Mouse (Mus musculus) limb, embryonic 13.5 days (tissue): ENCODE results near the gene Slirp. TPM values are rescaled to one million over a fixed set of nuclear protein-coding genes. Genes with fewer than 3 reads are reported as not detected.

ENCODE experiments used
- ATAC-seq: fragments of 200-750 bp; cut with Nextera tagmentation; 2 replicates; pipeline ENCODE4 v1.8.0; 2017; ENCODE audit warnings: low read depth, moderate number of reproducible peaks, moderate TSS enrichment; ENCODE audit not compliant: low FRiP score
- H3K27ac ChIP-seq: fragments of 300-500 bp; sonication (generic); 2 replicates; pipeline ENCODE4 v1.5.1; 2015; ENCODE audit warnings: inconsistent platforms, mild to moderate bottlenecking, moderate library complexity
- H3K27me3 ChIP-seq: fragments of 300-500 bp; sonication (generic); 2 replicates; pipeline ENCODE4 v1.6.1; 2015; ENCODE audit warnings: mild to moderate bottlenecking, inconsistent platforms
- H3K36me3 ChIP-seq: fragments of 300-500 bp; sonication (generic); 2 replicates; pipeline ENCODE4 v1.6.1; 2015; ENCODE audit warnings: inconsistent platforms, mild to moderate bottlenecking, moderate library complexity
- H3K4me1 ChIP-seq: fragments of 300-500 bp; sonication (generic); 2 replicates; pipeline ENCODE4 v1.6.1; 2015; ENCODE audit warnings: inconsistent platforms
- H3K4me2 ChIP-seq: fragments of 300-500 bp; sonication (generic); replicated peaks from 2 replicates; pipeline ENCODE4 v1.6.1; 2015; ENCODE audit warnings: inconsistent platforms, mild to moderate bottlenecking, moderate library complexity
- H3K4me3 ChIP-seq: fragments of 300-500 bp; sonication (generic); 2 replicates; pipeline ENCODE4 v1.5.1; 2015; ENCODE audit warnings: moderate library complexity, mild to moderate bottlenecking, inconsistent platforms
- H3K9ac ChIP-seq: fragments of 300-500 bp; sonication (generic); 2 replicates; pipeline ENCODE4 v1.6.1; 2015; ENCODE audit warnings: mild to moderate bottlenecking, inconsistent platforms
- H3K9me3 ChIP-seq: fragments of 300-500 bp; sonication (generic); 2 replicates; pipeline ENCODE4 v1.6.1; 2016; ENCODE audit warnings: inconsistent platforms
- WGBS: fragments of 180-500 bp; shearing (Covaris S2); methylation state at CpG from one replicate; pipeline ENCODE4 v1.1.7; 2015; 5-methylcytosine and 5-hydroxymethylcytosine counted together
- polyA plus RNA-seq: library from polyadenylated mRNA; unstranded; fragments of >200 nt; fragmentation: Nextera tagmentation; extraction: Ambion mirVana; gene quantifications from 2 replicates; pipeline ENCODE4 v1.2.1, GENCODE M21; 2015

The Slirp gene
- polyA plus RNA-seq, 1 experiment from 2014 or later = 339 TPM

- no peak for ATAC-seq
- 68% methylated on average over 4 of the region's 4 CpGs for WGBS
- H3K27me3 ChIP-seq = no peaks in the 10 kb centered on the region
These were observed 28.3 kb upstream of the Slirp start for GRCm38 (mm10) chr12:87415358-87415757.

DNA sequence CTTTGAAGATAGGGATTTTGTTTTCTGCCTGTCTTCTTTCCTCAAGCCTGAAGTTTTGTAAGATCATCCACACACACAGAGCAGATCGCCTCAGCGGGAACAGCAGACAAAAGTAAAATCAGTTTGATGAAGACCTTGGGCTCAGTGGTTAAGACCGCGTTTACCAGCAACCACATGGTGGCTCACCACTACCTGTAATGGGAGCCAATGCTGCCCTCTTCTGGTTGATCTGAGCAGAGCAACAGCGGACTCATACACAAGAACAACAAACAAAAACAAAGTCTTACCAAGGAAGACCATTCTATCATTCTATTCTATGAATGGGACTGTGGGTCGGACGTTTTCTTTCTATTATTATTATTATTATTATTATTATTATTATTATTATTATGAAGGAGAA lies 27.0 kb upstream of the Slirp start:
- 31% methylated on average over 7 of the region's 7 CpGs for WGBS
- ATAC-seq = no peak
- Histone ChIP-seq H3K4me1 (no peaks in the 10 kb centered on the region), H3K27ac (no peak overlapping the region), H3K27me3 (no peaks in the 10 kb centered on the region), H3K4me2 (no peak overlapping the region), H3K9me3 (no peaks in the 10 kb centered on the region), H3K9ac (no peak overlapping the region), H3K36me3 (no peaks in the 10 kb centered on the region), H3K4me3 (no peak overlapping the region)

More at GRCm38 (mm10) chr12:87415358-87415757, 28.3 kb upstream of the Slirp start:
- Histone ChIP-seq H3K9me3 (no peaks in the 10 kb centered on the region), H3K9ac (no peak overlapping the region), H3K27ac (no peak overlapping the region), H3K4me1 (0 out of 2 replicates have a peak, but pooled peaks cover 5% of the 10 kb centered on the region), H3K4me3 (no peak overlapping the region), H3K4me2 (no peak overlapping the region), H3K36me3 (no peaks in the 10 kb centered on the region)

GRCm38 (mm10) chr12:87418921-87419320 lies 24.8 kb upstream of the Slirp start:
- no peak for ATAC-seq
- H3K27me3 ChIP-seq = no peaks in the 10 kb centered on the region

DNA sequence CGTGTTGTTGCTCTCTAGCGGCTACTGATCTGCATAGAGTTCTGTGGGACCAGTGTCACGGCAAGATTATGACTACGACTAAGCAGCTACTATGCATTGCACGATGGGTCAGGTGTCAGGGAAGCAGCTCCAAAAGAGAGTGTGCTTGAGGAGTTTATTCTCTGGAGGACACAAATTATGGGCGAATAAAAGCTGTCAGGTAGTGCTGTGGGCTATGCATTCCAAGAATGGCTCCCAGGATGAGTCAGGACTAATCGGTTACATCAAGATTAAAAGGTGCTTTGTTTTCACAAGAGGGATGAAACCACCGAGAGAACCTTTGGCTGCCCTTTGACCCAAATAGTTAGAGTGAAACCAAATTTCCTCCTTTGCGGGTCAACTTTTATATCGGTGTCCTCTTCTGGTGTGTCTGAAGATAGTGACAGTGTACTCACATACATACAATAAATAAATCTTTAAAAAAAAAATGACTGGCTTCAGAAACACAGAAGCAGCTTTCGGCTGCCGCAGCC lies 23.7 kb upstream of the Slirp start:
- no peak overlapping the region for H3K4me3 ChIP-seq
- no peaks in the 10 kb centered on the region for H3K4me1 ChIP-seq
- no peaks in the 10 kb centered on the region for H3K27me3 ChIP-seq
- ATAC-seq = no peak
- H3K4me2 ChIP-seq = no peak overlapping the region
- H3K36me3 ChIP-seq = peaks cover 18% of the 10 kb centered on the region
- H3K27ac ChIP-seq = no peak overlapping the region
- H3K9me3 ChIP-seq = no peaks in the 10 kb centered on the region
- H3K9ac ChIP-seq = no peak overlapping the region
- 78% methylated on average over 12 of the region's 12 CpGs for WGBS

More at GRCm38 (mm10) chr12:87418921-87419320, 24.8 kb upstream of the Slirp start:
- peaks cover 12% of the 10 kb centered on the region for H3K36me3 ChIP-seq
- H3K9ac ChIP-seq = no peak overlapping the region
- H3K27ac ChIP-seq = no peak overlapping the region
- H3K4me1 ChIP-seq = no peaks in the 10 kb centered on the region
- 78% methylated on average over 5 of the region's 5 CpGs for WGBS
- no peak overlapping the region for H3K4me3 ChIP-seq
- H3K4me2 ChIP-seq = no peak overlapping the region
- no peaks in the 10 kb centered on the region for H3K9me3 ChIP-seq

DNA sequence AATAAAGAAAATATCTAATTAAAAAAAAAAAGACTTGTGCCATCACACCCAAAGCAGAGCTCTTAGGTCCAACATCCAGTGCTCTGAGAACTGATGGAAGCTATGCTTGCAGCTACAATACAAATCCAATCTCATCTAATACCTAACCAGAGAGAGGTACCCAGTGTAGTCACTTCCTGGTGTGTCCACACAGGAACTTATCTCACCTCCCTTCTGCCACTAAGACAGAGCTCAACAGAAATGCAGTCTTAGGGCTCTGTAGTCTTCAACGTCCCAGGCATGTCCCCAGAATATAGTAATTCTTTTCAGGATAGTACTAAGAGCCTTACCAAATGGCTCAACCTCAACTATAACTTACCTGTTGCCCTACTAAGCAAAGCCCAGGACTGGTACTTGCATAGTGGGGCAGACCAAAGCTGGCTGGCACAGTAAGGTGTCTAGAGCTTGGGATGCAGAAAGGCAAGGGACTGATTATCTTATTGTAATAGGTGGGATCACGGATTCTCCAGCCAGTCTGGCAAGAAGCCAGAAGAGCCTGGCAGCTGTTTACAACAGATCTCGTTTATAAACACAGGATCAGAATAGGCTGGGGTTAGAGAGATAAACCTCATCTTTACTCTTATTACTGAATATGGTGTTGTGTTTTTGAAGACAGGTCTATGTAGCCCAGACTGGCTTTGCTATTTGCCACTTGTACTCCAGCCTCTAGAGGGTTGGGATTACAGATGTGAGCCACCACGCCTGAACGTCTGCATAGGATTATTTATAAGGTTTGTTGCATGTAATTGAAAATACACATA lies 21.8 kb upstream of the Slirp start:
- Histone ChIP-seq H3K27ac (no peak overlapping the region), H3K27me3 (no peaks in the 10 kb centered on the region), H3K9me3 (no peaks in the 10 kb centered on the region), H3K4me2 (no peak overlapping the region), H3K4me1 (no peaks in the 10 kb centered on the region), H3K9ac (no peak overlapping the region), H3K36me3 (peaks cover 35% of the 10 kb centered on the region), H3K4me3 (no peak overlapping the region)
- 69% methylated on average over 5 of the region's 5 CpGs for WGBS
- ATAC-seq = no peak

DNA sequence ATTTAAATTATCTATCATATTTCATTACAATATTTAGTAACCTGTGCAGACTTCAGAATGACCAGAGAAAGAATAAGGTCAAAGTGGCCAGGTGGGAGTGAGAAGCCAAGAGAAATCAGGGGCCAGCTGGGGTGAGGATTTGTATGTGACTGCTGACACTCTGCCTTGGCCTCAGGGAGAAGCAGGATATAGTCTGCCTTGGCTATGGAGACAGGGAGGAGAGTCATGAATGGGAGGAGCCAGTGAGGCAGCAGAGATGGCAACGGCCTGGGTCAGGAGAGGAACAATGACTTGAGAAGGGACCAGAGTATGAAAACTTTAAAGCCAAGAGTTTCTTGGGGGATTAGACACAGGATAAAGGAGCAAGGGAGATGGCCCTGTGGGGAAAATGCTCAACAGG lies 20.0 kb upstream of the Slirp start:
- Histone ChIP-seq H3K27ac (no peak overlapping the region), H3K4me2 (no peak overlapping the region)
- WGBS = 56% methylated on average over 1 of the region's 1 CpGs

DNA sequence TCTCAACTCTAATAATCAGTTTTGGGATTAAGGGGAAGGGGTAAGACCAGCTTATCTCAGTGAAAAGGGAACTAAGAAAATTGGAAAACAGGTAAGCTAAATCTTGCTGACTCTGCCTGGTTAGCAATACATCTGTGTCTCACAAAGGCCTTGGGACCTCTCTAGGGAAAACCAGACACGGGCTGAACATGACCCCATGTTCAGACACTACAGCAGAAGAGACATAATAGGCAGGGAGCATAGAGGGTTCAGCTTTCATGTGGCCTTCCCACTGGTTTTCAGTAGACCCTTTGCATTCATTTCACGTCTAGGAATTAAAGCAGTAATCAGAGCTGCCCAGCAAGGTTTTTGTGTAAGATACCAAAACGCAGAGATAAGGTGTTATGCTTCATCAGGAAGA lies 19.2 kb upstream of the Slirp start:
- Histone ChIP-seq H3K9me3 (no peaks in the 10 kb centered on the region), H3K27me3 (no peaks in the 10 kb centered on the region), H3K4me1 (no peaks in the 10 kb centered on the region), H3K4me3 (no peak overlapping the region), H3K9ac (no peak overlapping the region), H3K36me3 (peaks cover 60% of the 10 kb centered on the region), H3K27ac (no peak overlapping the region), H3K4me2 (no peak overlapping the region)
- no peak for ATAC-seq
- 40% methylated on average over 3 of the region's 3 CpGs for WGBS

More for the DNA sequence above, 20.0 kb upstream of the Slirp start:
- Histone ChIP-seq H3K36me3 (peaks cover 52% of the 10 kb centered on the region), H3K9ac (no peak overlapping the region), H3K4me1 (no peaks in the 10 kb centered on the region), H3K9me3 (no peaks in the 10 kb centered on the region), H3K4me3 (no peak overlapping the region), H3K27me3 (no peaks in the 10 kb centered on the region)
- ATAC-seq = no peak

DNA sequence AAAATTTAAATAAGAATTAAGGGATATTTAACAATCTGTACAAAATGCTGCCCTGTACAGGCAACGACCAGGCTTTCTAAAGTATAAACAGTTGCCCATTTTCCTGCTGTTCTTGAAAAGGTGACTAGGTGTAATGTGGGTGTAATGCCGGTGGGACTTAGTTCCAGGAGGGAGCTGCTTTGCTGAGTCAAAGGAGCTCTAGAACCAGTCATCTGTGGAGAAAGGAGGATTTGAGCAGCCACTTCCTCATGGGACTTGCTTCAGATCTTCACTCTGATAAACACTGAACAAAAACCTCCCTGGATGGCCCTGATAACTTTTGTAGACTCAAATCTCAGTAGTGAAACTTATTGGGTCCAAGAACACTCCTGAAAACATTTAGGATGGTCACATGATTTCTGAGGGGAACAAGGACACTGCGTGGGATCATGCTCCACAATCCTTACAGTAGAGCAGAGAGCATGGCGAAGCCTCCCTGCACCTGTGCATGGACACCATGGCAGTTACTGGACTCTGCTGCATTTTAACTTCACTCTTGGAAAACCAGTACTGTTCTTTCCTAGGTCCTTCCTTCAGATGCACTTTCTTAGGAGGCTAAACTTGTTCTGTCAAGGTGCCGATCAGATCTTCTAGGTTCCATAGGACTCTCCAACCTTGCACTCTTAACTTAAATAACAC lies 17.2 kb upstream of the Slirp start:
- H3K36me3 ChIP-seq = peaks cover 79% of the 10 kb centered on the region
- no peak overlapping the region for H3K27ac ChIP-seq
- no peaks in the 10 kb centered on the region for H3K4me1 ChIP-seq
- H3K4me2 ChIP-seq = no peak overlapping the region
- ATAC-seq = no peak
- no peak overlapping the region for H3K4me3 ChIP-seq
- H3K9ac ChIP-seq = no peak overlapping the region
- no peaks in the 10 kb centered on the region for H3K27me3 ChIP-seq
- no peaks in the 10 kb centered on the region for H3K9me3 ChIP-seq
- WGBS = 93% methylated on average over 5 of the region's 5 CpGs

DNA sequence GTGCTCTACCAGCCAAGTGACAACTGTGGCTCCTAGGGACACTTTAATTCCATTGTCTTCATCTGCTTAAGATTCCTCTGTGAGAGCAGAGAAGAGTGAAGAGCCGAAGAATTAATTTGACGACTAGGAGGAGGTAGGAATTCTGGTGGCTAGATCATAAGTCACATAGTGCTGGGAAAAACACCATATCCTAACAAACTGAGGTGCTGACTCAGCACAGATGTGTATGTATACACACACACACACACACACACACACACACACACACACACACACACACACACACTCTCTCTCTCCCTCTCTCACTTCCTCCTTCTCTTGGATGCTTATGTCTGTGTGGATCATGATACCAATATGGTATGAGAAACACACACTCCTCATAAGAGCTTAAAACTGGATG lies 15.4 kb upstream of the Slirp start:
- ATAC-seq = no peak
- H3K27me3 ChIP-seq = no peaks in the 10 kb centered on the region
- no peak overlapping the region for H3K4me3 ChIP-seq
- no peak overlapping the region for H3K4me2 ChIP-seq
- H3K4me1 ChIP-seq = no peaks in the 10 kb centered on the region
- peaks cover 91% of the 10 kb centered on the region for H3K36me3 ChIP-seq
- no peak overlapping the region for H3K9ac ChIP-seq
- H3K9me3 ChIP-seq = no peaks in the 10 kb centered on the region
- WGBS = 91% methylated on average over 2 of the region's 2 CpGs
- H3K27ac ChIP-seq = no peak overlapping the region

DNA sequence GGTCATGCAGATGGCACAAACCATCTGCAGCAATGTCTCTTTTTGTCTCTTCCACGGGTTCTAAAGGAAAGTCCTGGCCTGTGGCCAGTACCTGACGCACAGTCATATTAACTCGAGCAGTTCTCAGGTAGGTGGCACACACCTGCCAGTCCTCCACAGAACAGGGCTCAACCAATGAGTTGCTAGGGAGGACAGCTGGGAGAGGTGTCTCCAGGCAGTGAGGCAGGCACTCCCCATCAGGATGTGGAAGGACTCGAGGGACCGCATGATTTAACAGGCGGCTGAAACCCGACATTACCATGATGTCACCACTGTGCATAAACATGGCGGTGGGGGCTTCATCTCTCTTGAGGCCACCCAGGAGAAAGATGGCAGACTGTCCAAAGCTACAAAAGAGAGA lies 14.8 kb upstream of the Slirp start:
- Histone ChIP-seq H3K27me3 (no peaks in the 10 kb centered on the region), H3K9ac (no peak overlapping the region), H3K4me3 (no peak overlapping the region), H3K4me1 (no peaks in the 10 kb centered on the region), H3K9me3 (no peaks in the 10 kb centered on the region), H3K27ac (no peak overlapping the region), H3K36me3 (peaks cover 91% of the 10 kb centered on the region), H3K4me2 (no peak overlapping the region)
- 85% methylated on average over 8 of the region's 8 CpGs for WGBS
- no peak for ATAC-seq

- Histone ChIP-seq H3K27ac (no peak overlapping the region), H3K9me3 (no peaks in the 10 kb centered on the region), H3K9ac (peak overlapping the region; percentile 95), H3K4me3 (peak overlapping the region; percentile 80), H3K4me1 (peaks cover 19% of the 10 kb centered on the region), H3K36me3 (peaks cover 48% of the 10 kb centered on the region), H3K4me2 (peak overlapping the region; percentile 72), H3K27me3 (no peaks in the 10 kb centered on the region)
- ATAC-seq = no peak
- 29% methylated on average over 12 of the region's 12 CpGs for WGBS
These were observed 1.2 kb upstream of the Slirp start for GRCm38 (mm10) chr12:87442177-87443114.
